Mouse (Mus musculus) heart, embryonic 12.5 days (tissue): ENCODE measurements around the gene Rrp12. TPM values are rescaled to one million over a fixed set of nuclear protein-coding genes. Genes with fewer than 3 reads are reported as not detected.
"Not testable (repeated sequence)": the region's sequence is repeated elsewhere in the genome, so short reads cannot be mapped to it uniquely, and the experiment has no call there.

Source experiments
- ATAC-seq: fragments of 200-750 bp; cut with Nextera tagmentation; 2 replicates; pipeline ENCODE4 v1.8.0; 2017; ENCODE audit warnings: moderate TSS enrichment, moderate library complexity; ENCODE audit not compliant: insufficient number of reproducible peaks, low FRiP score
- H3K27ac ChIP-seq: fragments of 300-500 bp; sonication (generic); 2 replicates; pipeline ENCODE4 v1.5.1; 2016; ENCODE audit warnings: mild to moderate bottlenecking, moderate library complexity; ENCODE audit not compliant: poor library complexity, severe bottlenecking
- H3K27me3 ChIP-seq: fragments of 300-500 bp; sonication (generic); replicated peaks from 2 replicates; pipeline ENCODE4 v1.6.1; 2016; ENCODE audit warnings: mild to moderate bottlenecking, moderate library complexity
- H3K36me3 ChIP-seq: fragments of 300-500 bp; sonication (generic); 2 replicates; pipeline ENCODE4 v1.6.1; 2016; ENCODE audit warnings: mild to moderate bottlenecking, moderate library complexity
- H3K4me1 ChIP-seq: fragments of 300-500 bp; sonication (generic); replicated peaks from 2 replicates; pipeline ENCODE4 v1.6.1; 2016; ENCODE audit warnings: mild to moderate bottlenecking
- H3K4me2 ChIP-seq: fragments of 300-500 bp; sonication (generic); 2 replicates; pipeline ENCODE4 v1.6.1; 2016; ENCODE audit warnings: mild to moderate bottlenecking, moderate library complexity
- H3K4me3 ChIP-seq: fragments of 300-500 bp; sonication (generic); 2 replicates; pipeline ENCODE4 v1.5.1; 2016; ENCODE audit warnings: mild to moderate bottlenecking
- H3K9ac ChIP-seq: fragments of 300-500 bp; sonication (generic); 2 replicates; pipeline ENCODE4 v1.6.1; 2016; ENCODE audit warnings: mild to moderate bottlenecking, moderate library complexity
- H3K9me3 ChIP-seq: fragments of 300-500 bp; sonication (generic); replicated peaks from 2 replicates; pipeline ENCODE4 v1.6.1; 2016; ENCODE audit warnings: mild to moderate bottlenecking, moderate library complexity
- WGBS: fragments of 180-500 bp; shearing (Covaris S2); methylation state at CpG from one replicate; pipeline ENCODE4 v1.1.7; 2016; 5-methylcytosine and 5-hydroxymethylcytosine counted together
- polyA plus RNA-seq: library from polyadenylated mRNA; unstranded; fragments of >200 nt; fragmentation: Nextera tagmentation; extraction: Ambion mirVana; gene quantifications from 2 replicates; pipeline ENCODE4 v1.2.1, GENCODE M21; 2016

Rrp12 gene
- polyA plus RNA-seq, 1 experiment from 2014 or later = 16.9 TPM

- ATAC-seq = 0 out of 2 replicates have a peak, but pooled peaks have one; percentile 4
- H3K36me3 ChIP-seq = peaks cover 85% of the 10 kb centered on the region
Measured at GRCm38 (mm10) chr19:41872285-41872684, 23.7 kb downstream of the Rrp12 start.

GRCm38 (mm10) chr19:41869946-41870345 lies 26.0 kb downstream of the Rrp12 start:
- H3K36me3 ChIP-seq = peaks cover 86% of the 10 kb centered on the region
- H3K4me3 ChIP-seq, H3K4me2 ChIP-seq, H3K9me3 ChIP-seq, H3K4me1 ChIP-seq, H3K27ac ChIP-seq, ATAC-seq, H3K27me3 ChIP-seq, H3K9ac ChIP-seq: not testable (repeated sequence)
- WGBS = 83% methylated on average over 5 of the region's 5 CpGs

More at GRCm38 (mm10) chr19:41872285-41872684, 23.7 kb downstream of the Rrp12 start:
- H3K4me3 ChIP-seq = no peak overlapping the region
- H3K4me1 ChIP-seq = peaks cover 7% of the 10 kb centered on the region; the same call in 1 of the 2 replicates
- no peaks in the 10 kb centered on the region for H3K9me3 ChIP-seq
- no peak overlapping the region for H3K4me2 ChIP-seq
- WGBS = 76% methylated on average over 2 of the region's 2 CpGs
- H3K27ac ChIP-seq = no peak overlapping the region
- H3K9ac ChIP-seq = no peak overlapping the region
- H3K27me3 ChIP-seq = no peaks in the 10 kb centered on the region

DNA sequence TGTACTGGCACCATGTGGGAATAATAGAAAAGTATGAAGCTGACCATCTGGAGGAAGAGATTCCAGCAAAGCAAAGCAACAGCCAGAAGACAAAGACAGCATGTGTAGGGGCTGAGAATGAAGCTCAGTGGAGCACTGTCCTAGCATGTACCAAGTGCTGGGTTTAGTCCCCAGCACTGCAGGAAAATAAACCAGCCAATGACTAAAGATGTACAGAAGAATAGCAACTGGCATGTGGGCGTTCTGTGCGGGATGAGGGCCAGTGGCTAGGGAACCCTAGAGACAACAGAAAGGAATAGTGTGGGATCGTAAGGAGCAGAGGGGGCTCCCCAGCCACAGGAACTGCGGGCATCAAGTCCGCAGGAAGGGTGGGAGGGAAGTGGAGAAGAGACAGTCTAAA lies 26.7 kb downstream of the Rrp12 start:
- 90% methylated on average over 5 of the region's 5 CpGs for WGBS
- Histone ChIP-seq H3K4me3 (no peak overlapping the region), H3K36me3 (peaks cover 82% of the 10 kb centered on the region), H3K4me1 (peaks cover 7% of the 10 kb centered on the region; the same call in 1 of the 2 replicates), H3K9me3 (no peaks in the 10 kb centered on the region), H3K9ac (no peak overlapping the region), H3K4me2 (no peak overlapping the region), H3K27ac (no peak overlapping the region), H3K27me3 (no peaks in the 10 kb centered on the region)
- no peak for ATAC-seq

DNA sequence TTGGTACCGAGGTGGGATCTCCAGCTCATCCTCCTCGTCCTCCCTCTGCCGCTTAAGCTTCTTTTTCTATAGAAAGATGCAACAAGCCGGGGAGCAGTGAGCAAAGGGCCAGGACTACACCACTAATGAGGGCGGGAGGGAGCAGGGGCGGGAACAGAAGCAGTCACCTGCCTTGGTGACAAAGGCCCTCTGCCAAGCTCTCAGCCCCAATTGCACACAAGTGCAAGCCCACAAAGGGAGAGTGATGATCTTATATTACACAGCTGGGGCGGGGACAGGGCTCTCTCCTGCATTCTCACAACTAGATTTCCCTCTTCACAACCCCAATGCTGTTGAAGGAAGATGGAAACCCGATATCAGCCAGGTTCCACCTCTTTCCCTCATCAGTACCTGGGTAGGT lies 29.3 kb downstream of the Rrp12 start:
- WGBS = 91% methylated on average over 8 of the region's 8 CpGs
- H3K4me2 ChIP-seq = no peak overlapping the region
- ATAC-seq = no peak
- H3K9me3 ChIP-seq = no peaks in the 10 kb centered on the region
- peaks cover 87% of the 10 kb centered on the region for H3K36me3 ChIP-seq
- no peaks in the 10 kb centered on the region for H3K27me3 ChIP-seq
- H3K9ac ChIP-seq = no peak overlapping the region
- H3K4me3 ChIP-seq = no peak overlapping the region
- no peak overlapping the region for H3K27ac ChIP-seq
- no peaks in the 10 kb centered on the region for H3K4me1 ChIP-seq

DNA sequence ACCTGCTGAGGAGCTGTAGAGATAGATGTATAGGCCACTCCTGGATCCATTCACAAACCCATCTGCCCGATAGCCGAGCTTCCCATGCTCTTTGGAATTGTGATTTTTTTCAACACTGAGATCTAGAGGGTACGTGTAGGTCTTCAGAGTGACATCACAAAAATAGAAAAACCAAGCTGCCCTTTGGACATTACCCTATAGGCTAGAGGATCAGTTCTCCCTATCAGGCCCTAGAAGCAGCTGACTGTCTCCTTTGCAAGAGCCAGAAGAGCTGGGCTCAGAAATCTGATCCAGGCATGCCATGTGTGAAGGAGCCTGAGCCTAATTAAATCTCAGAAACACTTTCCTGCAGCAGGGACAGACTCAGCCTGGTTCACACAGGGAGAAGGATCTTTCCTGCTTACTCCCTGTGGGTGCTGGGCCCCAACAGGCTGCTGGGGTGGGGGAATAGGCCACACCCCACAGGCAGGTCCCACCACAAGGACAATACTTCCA lies 38.1 kb downstream of the Rrp12 start:
- Histone ChIP-seq H3K9ac (no peak overlapping the region), H3K27me3 (no peaks in the 10 kb centered on the region), H3K4me2 (no peak overlapping the region), H3K4me1 (peaks cover 13% of the 10 kb centered on the region; the same call in 1 of the 2 replicates), H3K27ac (no peak overlapping the region), H3K36me3 (peaks cover 17% of the 10 kb centered on the region), H3K9me3 (no peaks in the 10 kb centered on the region), H3K4me3 (no peak overlapping the region)
- ATAC-seq = no peak
- 60% methylated on average over 3 of the region's 3 CpGs for WGBS

- H3K4me1 ChIP-seq = peaks cover 13% of the 10 kb centered on the region; the same call in 1 of the 2 replicates
- no peak overlapping the region for H3K9ac ChIP-seq
- H3K27ac ChIP-seq = no peak overlapping the region
- H3K27me3 ChIP-seq = no peaks in the 10 kb centered on the region
- 63% methylated on average over 5 of the region's 5 CpGs for WGBS
- no peak overlapping the region for H3K4me2 ChIP-seq
- H3K36me3 ChIP-seq = peaks cover 10% of the 10 kb centered on the region
- no peaks in the 10 kb centered on the region for H3K9me3 ChIP-seq
- ATAC-seq = no peak
- H3K4me3 ChIP-seq = no peak overlapping the region
Measured at GRCm38 (mm10) chr19:41857086-41857762, 38.7 kb downstream of the Rrp12 start.

DNA sequence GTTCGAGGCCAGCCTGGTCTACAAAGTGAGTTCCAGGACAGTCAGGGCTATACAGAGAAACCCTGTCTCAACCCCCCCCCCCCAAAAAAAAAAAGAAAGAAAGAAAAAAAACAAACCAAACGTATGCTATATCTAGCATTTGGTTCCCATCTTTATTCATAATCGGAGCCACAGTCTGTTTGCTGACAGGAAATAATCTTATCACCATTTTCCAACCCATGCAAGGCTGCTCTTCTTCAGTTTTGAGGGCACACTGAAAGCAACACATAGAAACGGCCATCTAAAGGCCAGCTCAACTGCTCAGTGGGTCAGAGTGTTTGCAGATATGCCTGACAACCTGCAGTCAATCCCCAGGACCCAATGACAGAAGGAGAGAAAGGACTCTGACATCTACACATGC lies 43.5 kb downstream of the Rrp12 start:
- Histone ChIP-seq H3K9ac (no peak overlapping the region), H3K4me1 (peaks cover 5% of the 10 kb centered on the region; the same call in 1 of the 2 replicates), H3K27ac (no peak overlapping the region), H3K27me3 (no peaks in the 10 kb centered on the region), H3K36me3 (no peaks in the 10 kb centered on the region), H3K4me3 (no peak overlapping the region), H3K4me2 (no peak overlapping the region), H3K9me3 (no peaks in the 10 kb centered on the region)
- WGBS = 60% methylated on average over 4 of the region's 4 CpGs
- no peak for ATAC-seq

- WGBS = 31% methylated on average over 14 of the region's 14 CpGs
- Histone ChIP-seq H3K4me2 (no peak overlapping the region), H3K27ac (no peak overlapping the region)
Measured at GRCm38 (mm10) chr19:41850719-41851543, 45.0 kb downstream of the Rrp12 start.

GRCm38 (mm10) chr19:41850021-41850718 lies 45.8 kb downstream of the Rrp12 start:
- no peaks in the 10 kb centered on the region for H3K36me3 ChIP-seq
- peaks cover 5% of the 10 kb centered on the region; the same call in 1 of the 2 replicates for H3K4me1 ChIP-seq
- 45% methylated on average over 6 of the region's 6 CpGs for WGBS
- H3K9ac ChIP-seq = no peak overlapping the region
- no peak for ATAC-seq
- H3K4me2 ChIP-seq = no peak overlapping the region
- H3K4me3 ChIP-seq = no peak overlapping the region
- H3K27me3 ChIP-seq = no peaks in the 10 kb centered on the region
- no peaks in the 10 kb centered on the region for H3K9me3 ChIP-seq
- H3K27ac ChIP-seq = no peak overlapping the region

More at GRCm38 (mm10) chr19:41850719-41851543, 45.0 kb downstream of the Rrp12 start:
- no peak overlapping the region for H3K9ac ChIP-seq
- no peaks in the 10 kb centered on the region for H3K27me3 ChIP-seq
- H3K4me3 ChIP-seq = no peak overlapping the region
- H3K36me3 ChIP-seq = no peaks in the 10 kb centered on the region
- ATAC-seq = no peak
- peaks cover 5% of the 10 kb centered on the region; the same call in 1 of the 2 replicates for H3K4me1 ChIP-seq
- H3K9me3 ChIP-seq = no peaks in the 10 kb centered on the region

- Histone ChIP-seq H3K36me3 (no peaks in the 10 kb centered on the region), H3K4me1 (peaks cover 5% of the 10 kb centered on the region; the same call in 1 of the 2 replicates), H3K4me2 (peak within 1 kb of the TSS; percentile 83), H3K4me3 (peak within 1 kb of the TSS; percentile 65), H3K9me3 (no peaks in the 10 kb centered on the region), H3K9ac (peak within 1 kb of the TSS; percentile 68), H3K27ac (peak within 1 kb of the TSS; percentile 76), H3K27me3 (no peaks in the 10 kb centered on the region)
- under 1% methylated on average over 72 of the region's 72 CpGs for WGBS
- ATAC-seq = peak; percentile 95
Measured at GRCm38 (mm10) chr19:41847992-41848851, 47.8 kb downstream of the Rrp12 start, which contains the start of gene Frat2. TSS of gene Frat2 (minus strand) at chr19:41848132.
